Mouse (Mus musculus): ENCODE results near the gene Plxna1. TPM values are rescaled to one million over a fixed set of nuclear protein-coding genes. Genes with fewer than 3 reads are reported as not detected.

Plxna1 gene
- polyA plus RNA-seq, 1 experiment from 2014 or later = 46.0 TPM

DNA sequence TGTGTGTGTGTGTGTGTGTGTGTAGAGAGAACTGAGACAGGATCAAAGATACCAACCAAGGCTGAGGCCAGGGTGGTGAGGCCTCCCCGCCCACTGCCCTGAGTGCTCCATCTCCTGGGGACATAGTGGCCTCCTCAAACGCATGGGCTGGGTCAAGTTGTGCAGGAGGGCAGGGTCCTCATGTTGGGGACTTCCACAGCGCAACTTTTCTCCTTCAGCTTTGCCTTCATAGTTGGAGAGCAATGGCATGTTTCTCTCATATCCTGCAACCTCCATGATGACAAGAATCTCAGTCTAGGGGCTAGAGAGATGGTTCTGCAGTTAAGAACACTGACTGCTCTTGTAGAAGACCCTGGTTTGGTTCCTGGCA, 76.1 kb downstream of the Plxna1 start:
- Histone ChIP-seq H3K9me3 (0 out of 2 replicates have a peak, but pooled peaks cover 4% of the 10 kb centered on the region), H3K9ac (no peak overlapping the region), H3K27ac (no peak overlapping the region), H3K27me3 (replicated peaks) (peaks cover 4% of the 10 kb centered on the region), H3K4me3 (no peak overlapping the region), H3K36me3 (no peaks in the 10 kb centered on the region), H3K4me1 (peaks cover 18% of the 10 kb centered on the region), H3K4me2 (replicated peaks) (no peak overlapping the region)
- 71% methylated on average over 3 of the region's 3 CpGs for WGBS
- no peak for ATAC-seq (ENCODE audit: low FRiP score, low read depth)

DNA sequence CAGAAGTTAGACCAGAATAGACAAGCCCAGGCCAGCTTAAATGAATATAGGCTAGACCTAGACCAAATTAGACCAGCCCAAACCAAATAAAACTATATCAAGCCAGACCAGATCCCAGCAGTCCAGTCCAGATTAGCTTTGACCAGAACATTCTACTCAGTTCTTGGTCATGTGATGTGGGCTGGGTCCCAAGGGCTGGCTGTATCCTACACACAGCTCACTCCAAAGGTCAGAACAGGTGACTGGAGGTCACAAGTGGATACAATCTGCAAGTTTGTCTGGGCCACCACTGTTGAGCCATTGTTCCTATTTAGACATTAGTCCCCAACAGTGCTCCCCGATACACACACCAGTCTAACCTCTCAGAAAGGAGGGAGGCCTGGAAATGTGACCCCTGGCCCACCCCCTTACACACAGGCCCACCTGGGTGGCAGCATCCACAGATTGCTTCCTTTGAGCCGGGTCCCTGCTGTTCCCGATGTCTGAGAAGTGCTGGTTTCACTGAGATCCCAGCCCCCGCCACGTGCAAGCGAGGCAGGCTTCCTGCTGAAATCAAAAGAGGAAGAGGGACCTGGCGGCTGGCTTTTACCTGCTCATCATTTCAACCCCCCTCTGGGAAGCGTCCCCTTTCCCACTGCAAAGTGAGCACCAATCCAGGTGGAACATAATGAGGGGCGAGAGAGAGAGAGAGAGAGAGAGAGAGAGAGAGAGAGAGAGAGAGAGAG, 76.7 kb downstream of the Plxna1 start:
- Histone ChIP-seq H3K27ac (no peak overlapping the region), H3K4me2 (replicated peaks) (no peak overlapping the region), H3K4me3 (no peak overlapping the region), H3K36me3 (no peaks in the 10 kb centered on the region), H3K9ac (no peak overlapping the region), H3K27me3 (replicated peaks) (peaks cover 4% of the 10 kb centered on the region), H3K9me3 (0 out of 2 replicates have a peak, but pooled peaks cover 4% of the 10 kb centered on the region), H3K4me1 (peaks cover 16% of the 10 kb centered on the region)
- 51% methylated on average over 9 of the region's 9 CpGs for WGBS
- ATAC-seq (ENCODE audit: low FRiP score, low read depth) = no peak

DNA sequence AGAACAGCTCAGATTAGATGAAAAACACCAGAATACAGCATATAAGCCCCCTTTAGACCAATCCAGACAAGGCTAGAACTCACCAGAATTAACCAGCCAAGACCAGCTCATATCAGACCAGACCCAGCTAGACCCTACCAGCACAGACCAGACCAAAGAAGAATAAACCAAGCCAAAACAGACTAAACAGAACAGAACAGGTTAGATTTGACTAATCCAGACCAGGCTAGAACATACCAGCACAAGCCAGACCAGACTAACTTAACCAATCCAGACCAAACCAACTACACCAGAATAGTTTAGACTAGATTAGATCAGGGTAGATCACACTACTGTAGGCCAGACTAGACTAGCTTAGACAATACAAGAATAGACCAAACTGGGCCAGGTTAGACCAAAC, 77.3 kb downstream of the Plxna1 start:
- Histone ChIP-seq H3K9ac (no peak overlapping the region), H3K36me3 (no peaks in the 10 kb centered on the region), H3K27me3 (replicated peaks) (peaks cover 4% of the 10 kb centered on the region), H3K4me2 (replicated peaks) (no peak overlapping the region), H3K4me1 (peaks cover 16% of the 10 kb centered on the region), H3K4me3 (no peak overlapping the region), H3K27ac (no peak overlapping the region), H3K9me3 (0 out of 2 replicates have a peak, but pooled peaks cover 4% of the 10 kb centered on the region)
- ATAC-seq (ENCODE audit: low FRiP score, low read depth) = no peak

DNA sequence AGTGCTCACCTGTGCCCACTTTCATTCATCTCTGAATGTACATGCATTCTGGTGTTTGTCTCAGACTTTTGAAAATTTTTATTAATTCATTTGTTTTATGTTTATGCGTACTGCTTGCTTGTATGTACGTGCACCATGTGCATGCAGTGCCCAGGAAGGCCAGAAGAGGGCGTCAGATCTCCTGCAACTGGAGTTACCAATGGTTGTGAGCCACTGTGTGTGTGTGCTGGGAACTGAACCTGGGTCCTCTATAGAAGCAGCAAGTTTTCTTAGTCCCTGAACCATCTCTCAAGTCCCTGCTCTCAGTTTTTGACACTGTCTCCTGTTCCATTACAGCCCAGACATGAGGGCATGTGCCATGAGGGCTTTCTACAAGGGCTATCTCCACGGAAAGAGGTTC, 79.3 kb downstream of the Plxna1 start:
- Histone ChIP-seq H3K9ac (no peak overlapping the region), H3K4me2 (replicated peaks) (no peak overlapping the region), H3K4me3 (no peak overlapping the region), H3K27ac (no peak overlapping the region), H3K4me1 (peaks cover 16% of the 10 kb centered on the region), H3K9me3 (0 out of 2 replicates have a peak, but pooled peaks cover 4% of the 10 kb centered on the region), H3K27me3 (replicated peaks) (peaks cover 4% of the 10 kb centered on the region), H3K36me3 (no peaks in the 10 kb centered on the region)
- no peak for ATAC-seq (ENCODE audit: low FRiP score, low read depth)
- WGBS = 93% methylated on average over 4 of the region's 4 CpGs

DNA sequence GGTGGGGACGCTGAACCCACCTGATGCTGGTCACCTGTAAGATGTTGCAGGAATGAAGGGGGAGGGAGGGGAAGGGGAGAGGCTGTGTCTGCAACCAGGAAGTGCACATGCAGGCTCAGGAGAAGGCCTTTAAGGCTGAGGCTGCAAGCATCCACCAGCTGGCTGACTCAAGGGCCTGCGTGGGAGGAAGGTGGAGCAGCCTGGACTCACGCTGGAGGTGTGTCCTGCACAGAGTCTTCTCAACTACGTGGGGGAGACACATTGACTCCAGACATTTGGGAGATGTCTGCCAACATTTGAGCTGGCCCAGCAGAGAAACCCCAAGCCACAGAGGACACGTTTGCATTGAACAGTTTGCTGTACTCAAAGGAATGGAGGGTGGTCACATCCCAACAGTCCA, 79.8 kb downstream of the Plxna1 start:
- 56% methylated on average over 5 of the region's 5 CpGs for WGBS
- no peak overlapping the region for H3K27ac ChIP-seq
- H3K9me3 ChIP-seq = 0 out of 2 replicates have a peak, but pooled peaks cover 4% of the 10 kb centered on the region
- H3K27me3 ChIP-seq (replicated peaks) = peaks cover 4% of the 10 kb centered on the region
- H3K4me3 ChIP-seq = no peak overlapping the region
- no peaks in the 10 kb centered on the region for H3K36me3 ChIP-seq
- no peak for ATAC-seq (ENCODE audit: low FRiP score, low read depth)
- H3K4me1 ChIP-seq = peaks cover 16% of the 10 kb centered on the region
- H3K9ac ChIP-seq = no peak overlapping the region
- no peak overlapping the region for H3K4me2 ChIP-seq (replicated peaks)

DNA sequence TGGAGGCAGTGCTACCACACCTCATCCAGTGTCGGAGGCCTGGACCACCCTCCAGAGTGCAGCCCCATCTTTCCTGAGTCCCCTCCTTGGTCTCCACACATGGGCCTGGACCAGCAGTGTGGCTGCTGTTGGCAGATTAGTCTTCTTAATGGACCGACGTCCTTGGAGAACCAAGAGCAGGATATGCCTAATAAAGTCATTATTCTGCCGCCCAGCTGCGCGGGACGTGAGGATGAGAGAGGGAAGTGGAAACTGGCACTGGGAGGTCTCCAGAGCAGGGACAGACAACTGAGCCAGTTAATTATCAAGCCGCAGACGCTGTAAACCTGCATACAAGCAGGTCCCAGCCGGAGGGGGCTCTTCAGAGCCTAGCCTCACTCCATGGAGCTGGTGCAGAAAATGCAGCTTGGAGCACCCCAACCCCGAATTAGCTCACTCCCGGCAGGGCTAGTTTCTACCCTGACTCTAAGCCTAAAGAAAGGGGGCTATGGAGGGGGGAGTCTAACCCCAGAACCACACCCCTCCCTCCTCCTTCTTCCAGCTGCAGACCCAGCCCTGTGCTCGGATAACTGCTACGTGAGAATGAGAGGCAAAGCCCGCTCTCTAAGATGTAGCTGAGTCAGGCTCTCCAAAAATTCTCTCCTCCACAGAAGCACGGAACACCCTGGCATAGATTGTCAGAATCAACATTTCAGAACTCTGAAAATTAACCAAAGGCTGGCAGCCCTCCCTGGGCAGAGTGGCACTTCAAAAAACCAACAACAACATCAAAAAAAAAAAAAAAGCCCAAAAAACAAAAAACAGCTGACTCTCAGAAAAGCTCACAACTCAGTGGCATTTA, 80.7 kb downstream of the Plxna1 start:
- H3K4me1 ChIP-seq = peaks cover 11% of the 10 kb centered on the region
- H3K9me3 ChIP-seq = 0 out of 2 replicates have a peak, but pooled peaks cover 4% of the 10 kb centered on the region
- H3K4me3 ChIP-seq = no peak overlapping the region
- WGBS = 9% methylated on average over 16 of the region's 16 CpGs
- peak; percentile 48; the same call in 1 of the 2 replicates for ATAC-seq (ENCODE audit: low FRiP score, low read depth)
- H3K9ac ChIP-seq = no peak overlapping the region
- no peaks in the 10 kb centered on the region for H3K36me3 ChIP-seq
- H3K4me2 ChIP-seq (replicated peaks) = peak overlapping the region; percentile 32
- H3K27me3 ChIP-seq (replicated peaks) = peaks cover 4% of the 10 kb centered on the region
- no peak overlapping the region for H3K27ac ChIP-seq

DNA sequence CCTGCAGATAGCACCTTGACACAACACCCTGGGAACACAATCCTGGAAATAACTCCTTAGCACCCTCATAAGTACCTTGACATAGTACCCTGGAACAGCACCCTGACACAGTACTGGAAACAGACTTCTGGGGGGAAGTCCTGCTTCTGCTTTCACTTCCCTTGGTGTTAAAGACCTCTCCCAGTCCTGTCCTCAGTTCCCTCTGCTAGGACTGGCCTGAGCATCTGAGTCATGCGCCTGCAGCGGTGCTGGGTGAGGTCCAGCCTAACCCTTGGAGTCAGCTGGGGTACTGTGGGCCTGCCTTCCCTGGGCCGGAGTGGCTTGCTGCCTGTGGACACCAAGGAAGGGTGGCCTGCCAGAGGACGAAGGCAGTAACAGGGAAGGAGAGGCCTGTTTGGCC, 81.9 kb downstream of the Plxna1 start:
- no peak for ATAC-seq (ENCODE audit: low FRiP score, low read depth)
- WGBS = 88% methylated on average over 4 of the region's 4 CpGs

DNA sequence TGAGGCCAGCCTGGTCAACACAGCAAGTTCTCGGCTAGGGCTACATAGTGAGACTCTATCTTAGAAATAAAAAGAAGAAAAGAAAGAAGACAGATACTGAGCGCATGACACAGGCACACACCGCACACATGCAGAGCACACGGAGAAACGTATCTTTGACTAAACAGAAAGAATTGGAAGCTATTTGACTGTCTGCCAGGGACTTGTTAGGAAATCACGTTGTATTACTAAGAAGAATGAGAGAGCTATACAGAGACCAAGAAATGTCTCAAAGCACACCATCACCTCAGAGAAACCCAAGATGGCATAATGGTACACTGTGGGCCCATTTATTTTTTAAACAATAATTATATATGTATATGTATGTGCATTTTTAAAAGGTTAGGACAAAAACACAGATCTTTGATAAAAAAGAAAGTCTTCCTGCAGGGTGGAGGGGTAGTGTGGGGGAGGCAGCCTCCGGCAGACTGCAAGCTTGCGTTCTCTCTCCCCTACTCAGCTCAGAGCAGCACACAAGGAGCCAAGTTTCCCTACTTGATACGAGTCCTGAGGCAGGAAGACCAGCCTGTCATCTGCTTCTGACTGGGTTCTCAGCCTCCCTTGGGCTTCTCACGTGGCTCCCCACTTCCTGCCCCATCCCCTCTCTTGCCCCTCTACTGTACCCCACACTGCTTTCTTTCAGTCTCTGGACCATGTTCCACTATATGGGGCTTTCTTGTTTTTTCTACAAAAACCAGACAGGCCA, 90.5 kb downstream of the Plxna1 start:
- no peaks in the 10 kb centered on the region for H3K9me3 ChIP-seq
- no peak overlapping the region for H3K4me2 ChIP-seq (replicated peaks)
- WGBS = 85% methylated on average over 10 of the region's 10 CpGs
- no peak overlapping the region for H3K27ac ChIP-seq
- no peaks in the 10 kb centered on the region for H3K4me1 ChIP-seq
- no peak overlapping the region for H3K9ac ChIP-seq
- ATAC-seq (ENCODE audit: low FRiP score, low read depth) = no peak
- no peaks in the 10 kb centered on the region for H3K36me3 ChIP-seq
- no peaks in the 10 kb centered on the region for H3K27me3 ChIP-seq (replicated peaks)
- H3K4me3 ChIP-seq = no peak overlapping the region

More for the DNA sequence above, 81.9 kb downstream of the Plxna1 start:
- Histone ChIP-seq H3K9ac (no peak overlapping the region), H3K9me3 (0 out of 2 replicates have a peak, but pooled peaks cover 4% of the 10 kb centered on the region), H3K36me3 (no peaks in the 10 kb centered on the region), H3K4me1 (peaks cover 8% of the 10 kb centered on the region; the same call in 1 of the 2 replicates), H3K27ac (no peak overlapping the region), H3K4me2 (replicated peaks) (no peak overlapping the region), H3K4me3 (no peak overlapping the region), H3K27me3 (replicated peaks) (peaks cover 4% of the 10 kb centered on the region)

DNA sequence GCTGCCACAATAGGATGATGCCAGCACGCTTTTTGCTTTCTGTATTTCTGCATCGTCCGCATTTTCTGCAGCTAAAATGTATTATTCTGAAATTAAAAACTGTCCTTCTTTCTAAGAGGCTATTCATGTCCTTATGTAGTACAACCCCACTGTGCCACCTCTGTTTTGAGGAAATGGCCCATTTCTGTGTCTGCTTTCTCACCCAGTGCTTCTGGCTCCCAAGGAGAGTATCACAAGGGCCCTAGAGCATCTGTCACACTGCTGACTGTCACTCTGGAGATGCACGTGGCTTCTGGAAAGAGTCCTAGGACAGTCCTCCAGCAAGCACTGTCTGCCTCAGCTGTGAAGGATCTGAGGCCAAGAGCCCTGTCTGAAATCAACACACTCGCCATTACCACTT, 95.2 kb downstream of the Plxna1 start:
- Histone ChIP-seq H3K9ac (no peak overlapping the region), H3K27ac (no peak overlapping the region), H3K4me2 (replicated peaks) (no peak overlapping the region), H3K36me3 (no peaks in the 10 kb centered on the region), H3K4me1 (no peaks in the 10 kb centered on the region), H3K27me3 (replicated peaks) (no peaks in the 10 kb centered on the region), H3K4me3 (no peak overlapping the region), H3K9me3 (no peaks in the 10 kb centered on the region)
- 78% methylated on average over 5 of the region's 5 CpGs for WGBS
- ATAC-seq (ENCODE audit: low FRiP score, low read depth) = no peak

Other genes with a start within 250 kb of the Plxna1 start
- gene Chchd6, start 233.0 kb upstream of the Plxna1 start, polyA plus RNA-seq (2016; fragmentation: Nextera tagmentation; extraction: Ambion mirVana) = 79.9 and 80.9 TPM in 2 replicates